Mouse (Mus musculus): ENCODE measurements around the gene B230219D22Rik. TPM values are rescaled to one million over a fixed set of nuclear protein-coding genes. Genes with fewer than 3 reads are reported as not detected.

The B230219D22Rik gene
- polyA plus RNA-seq (2017; shearing (Covaris generic)), result 8.5 TPM

GRCm38 (mm10) chr13:55692535-55693242, at the start of gene B230219D22Rik:
TSS of gene B230219D22Rik (plus strand) at chr13:55693124.

GRCm38 (mm10) chr13:55714501-55715166, 21.7 kb downstream of the B230219D22Rik start, which contains the start of gene Txndc15:
TSS of gene Txndc15 (plus strand) at chr13:55714650.

GRCm38 (mm10) chr13:55727120-55727838, 34.4 kb downstream of the B230219D22Rik start, which contains the start of gene Pcbd2:
TSS of gene Pcbd2 (plus strand) at chr13:55727368.

Other genes with a start within 250 kb of the B230219D22Rik start
- 21.6 TPM for gene Grk6, start 248.1 kb upstream of the B230219D22Rik start, polyA plus RNA-seq (2017; shearing (Covaris generic))
- gene Prr7, start 228.9 kb upstream of the B230219D22Rik start, polyA plus RNA-seq (2017; shearing (Covaris generic)), result 0.27 TPM
- gene Dbn1, start 205.0 kb upstream of the B230219D22Rik start, polyA plus RNA-seq (2017; shearing (Covaris generic)), result not detected
- 16.3 TPM for gene Pdlim7, start 179.4 kb upstream of the B230219D22Rik start, polyA plus RNA-seq (2017; shearing (Covaris generic))
- 2.0 TPM for gene Dok3, start 163.8 kb upstream of the B230219D22Rik start, polyA plus RNA-seq (2017; shearing (Covaris generic))
- 86.5 TPM for gene Ddx41, start 156.5 kb upstream of the B230219D22Rik start, polyA plus RNA-seq (2017; shearing (Covaris generic))
- 24.6 TPM for gene Fam193b, start 122.0 kb upstream of the B230219D22Rik start, polyA plus RNA-seq (2017; shearing (Covaris generic))
- gene Tmed9, start 119.4 kb upstream of the B230219D22Rik start, polyA plus RNA-seq (2017; shearing (Covaris generic)), result 347 TPM
- 46.3 TPM for gene B4galt7, start 93.2 kb upstream of the B230219D22Rik start, polyA plus RNA-seq (2017; shearing (Covaris generic))
- 42.0 TPM for gene Caml, start 70.1 kb upstream of the B230219D22Rik start, polyA plus RNA-seq (2017; shearing (Covaris generic))
- gene Ddx46, start 58.1 kb upstream of the B230219D22Rik start, polyA plus RNA-seq (2017; shearing (Covaris generic)), result 87.5 TPM
- 69.1 TPM for gene Txndc15, start 21.5 kb downstream of the B230219D22Rik start, polyA plus RNA-seq (2017; shearing (Covaris generic))
- 7.5 TPM for gene Pcbd2, start 34.2 kb downstream of the B230219D22Rik start, polyA plus RNA-seq (2017; shearing (Covaris generic))
- gene Catsper3, start 91.4 kb downstream of the B230219D22Rik start, polyA plus RNA-seq (2017; shearing (Covaris generic)), result not detected
- gene Pitx1, start 143.1 kb downstream of the B230219D22Rik start, polyA plus RNA-seq (2017; shearing (Covaris generic)), result not detected

Data from CD4-positive, CD25-positive, alpha-beta regulatory T cell, adult 9 weeks (primary cell).